Mouse (Mus musculus): ENCODE measurements around the gene Ms4a4d. TPM values are rescaled to one million over a fixed set of nuclear protein-coding genes. Genes with fewer than 3 reads are reported as not detected.

Gene Ms4a4d
- polyA plus RNA-seq, 1 experiment from 2014 or later, result 0.72 TPM

GRCm38 (mm10) chr19:11601349-11601748 is 64.7 kb downstream of the Ms4a4d start:
- H3K27me3 ChIP-seq (ENCODE audit: insufficient read depth, poor library complexity, severe bottlenecking), result no peaks in the 10 kb centered on the region
- no peak overlapping the region for H3K27ac ChIP-seq
- 91% methylated on average over 3 of the region's 3 CpGs for WGBS
- H3K4me1 ChIP-seq (replicated peaks), result no peaks in the 10 kb centered on the region
- H3K36me3 ChIP-seq, result no peaks in the 10 kb centered on the region
- no peak overlapping the region for H3K4me3 ChIP-seq
- H3K9me3 ChIP-seq, result no peaks in the 10 kb centered on the region
- no peak for DNase-seq (ENCODE audit: low spot score)

- 90% methylated on average over 2 of the region's 2 CpGs for WGBS
- H3K9me3 ChIP-seq, result no peaks in the 10 kb centered on the region
- H3K4me1 ChIP-seq (replicated peaks), result no peaks in the 10 kb centered on the region
- peak; percentile 3 for DNase-seq (ENCODE audit: low spot score)
- no peaks in the 10 kb centered on the region for H3K27me3 ChIP-seq (ENCODE audit: insufficient read depth, poor library complexity, severe bottlenecking)
- no peak overlapping the region for H3K27ac ChIP-seq
- H3K4me3 ChIP-seq, result no peak overlapping the region
- H3K36me3 ChIP-seq, result no peaks in the 10 kb centered on the region
Measured at GRCm38 (mm10) chr19:11602026-11602425, 65.4 kb downstream of the Ms4a4d start.

GRCm38 (mm10) chr19:11604603-11605002 is 68.0 kb downstream of the Ms4a4d start, which contains the start of gene Ms4a6d:
TSS of gene Ms4a6d (minus strand) at chr19:11604849.
- Histone ChIP-seq H3K4me3 (no peak within 1 kb of the TSS), H3K27ac (no peak within 1 kb of the TSS), H3K27me3 (ENCODE audit: insufficient read depth, poor library complexity, severe bottlenecking) (no peaks in the 10 kb centered on the region), H3K36me3 (no peaks in the 10 kb centered on the region), H3K9me3 (no peaks in the 10 kb centered on the region), H3K4me1 (replicated peaks) (no peaks in the 10 kb centered on the region)
- DNase-seq (ENCODE audit: low spot score), result no peak
- WGBS, result 91% methylated on average over 2 of the region's 2 CpGs

Other genes starting within 250 kb of the Ms4a4d start
- 0.08 TPM in 1 of 2 replicates, not detected in the other for gene Ms4a14, start 222.3 kb upstream of the Ms4a4d start, polyA plus RNA-seq (2016; fragmentation: Nextera tagmentation; extraction: Ambion mirVana)
- gene Ms4a7, start 200.7 kb upstream of the Ms4a4d start, polyA plus RNA-seq (2016; fragmentation: Nextera tagmentation; extraction: Ambion mirVana), result 0.59 TPM in 1 of 2 replicates, not detected in the other
- gene Ms4a4a, start 161.3 kb upstream of the Ms4a4d start, polyA plus RNA-seq (2016; fragmentation: Nextera tagmentation; extraction: Ambion mirVana), result 1.1 and 2.1 TPM in 2 replicates
- 0.44 TPM in 1 of 2 replicates, not detected in the other for gene Ms4a4c, start 132.0 kb upstream of the Ms4a4d start, polyA plus RNA-seq (2016; fragmentation: Nextera tagmentation; extraction: Ambion mirVana)
- not detected in 2 replicates for gene Ms4a4b, start 93.2 kb upstream of the Ms4a4d start, polyA plus RNA-seq (2016; fragmentation: Nextera tagmentation; extraction: Ambion mirVana)
- 2.6 and 2.8 TPM in 2 replicates for gene Ms4a6c, start 67.4 kb upstream of the Ms4a4d start, polyA plus RNA-seq (2016; fragmentation: Nextera tagmentation; extraction: Ambion mirVana)
- not detected in 2 replicates for gene Gm8369, start 50.9 kb upstream of the Ms4a4d start, polyA plus RNA-seq (2016; fragmentation: Nextera tagmentation; extraction: Ambion mirVana)
- 2.5 and 3.5 TPM in 2 replicates for gene Ms4a6b, start 20.3 kb upstream of the Ms4a4d start, polyA plus RNA-seq (2016; fragmentation: Nextera tagmentation; extraction: Ambion mirVana)
- 1.4 and 2.8 TPM in 2 replicates for gene Ms4a6d, start 68.0 kb downstream of the Ms4a4d start, polyA plus RNA-seq (2016; fragmentation: Nextera tagmentation; extraction: Ambion mirVana)
- gene Ms4a2, start 86.9 kb downstream of the Ms4a4d start, polyA plus RNA-seq (2016; fragmentation: Nextera tagmentation; extraction: Ambion mirVana), result not detected in 2 replicates
- not detected in 2 replicates for gene Ms4a3, start 104.0 kb downstream of the Ms4a4d start, polyA plus RNA-seq (2016; fragmentation: Nextera tagmentation; extraction: Ambion mirVana)
- not detected in 2 replicates for gene Oosp2, start 123.8 kb downstream of the Ms4a4d start, polyA plus RNA-seq (2016; fragmentation: Nextera tagmentation; extraction: Ambion mirVana)
- not detected in 2 replicates for gene Oosp1, start 154.3 kb downstream of the Ms4a4d start, polyA plus RNA-seq (2016; fragmentation: Nextera tagmentation; extraction: Ambion mirVana)
- not detected in 2 replicates for gene Oosp3, start 160.3 kb downstream of the Ms4a4d start, polyA plus RNA-seq (2016; fragmentation: Nextera tagmentation; extraction: Ambion mirVana)
- gene Gif, start 210.8 kb downstream of the Ms4a4d start, polyA plus RNA-seq (2016; fragmentation: Nextera tagmentation; extraction: Ambion mirVana), result not detected in 2 replicates
- gene Mrpl16, start 233.6 kb downstream of the Ms4a4d start, polyA plus RNA-seq (2016; fragmentation: Nextera tagmentation; extraction: Ambion mirVana), result 49.1 and 55.1 TPM in 2 replicates

Data from hindbrain, embryonic 10.5 days (tissue).